Mouse (Mus musculus): ENCODE measurements around the gene Mylk3.

DNA sequence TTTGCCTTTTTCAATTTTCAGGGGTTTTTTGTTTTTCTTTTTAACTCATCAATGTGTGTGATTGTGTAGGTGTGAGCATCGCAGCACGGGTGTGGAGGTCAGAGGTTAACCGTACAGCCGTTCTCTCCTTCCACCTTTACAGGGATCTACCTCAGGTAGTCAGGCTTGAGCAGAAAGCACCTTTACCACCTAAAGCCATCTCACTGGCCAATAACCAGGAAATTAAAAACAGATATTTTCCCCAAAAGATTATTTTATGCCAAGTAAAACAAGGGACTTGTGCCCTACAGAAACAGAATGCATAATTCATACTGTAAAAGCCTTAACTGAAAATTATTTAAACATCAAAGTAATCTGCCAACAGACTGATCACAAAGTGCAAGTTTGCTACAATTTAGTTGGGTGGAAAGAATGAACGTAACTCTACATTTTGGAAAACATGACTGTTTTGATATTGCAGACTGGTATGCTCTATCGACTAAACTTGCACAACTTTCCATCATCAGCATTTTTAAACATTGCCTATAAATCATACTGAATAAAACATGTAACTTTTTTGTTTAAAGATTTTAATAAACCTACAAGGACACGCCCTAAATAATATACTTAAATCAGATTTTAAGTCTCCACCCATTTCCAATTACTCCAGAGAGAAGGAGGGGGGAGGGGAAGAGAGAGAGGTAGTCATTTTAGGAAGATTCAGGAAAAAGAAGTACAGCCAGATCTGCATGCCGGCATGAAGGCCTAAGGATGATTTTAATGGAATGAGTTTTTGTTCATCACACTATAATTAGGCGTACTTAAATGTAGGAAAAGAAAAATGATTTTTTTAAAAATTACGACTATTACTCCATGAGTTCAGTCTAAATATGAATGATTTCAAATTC is 45.4 kb upstream of the Mylk3 start:
- TF ChIP-seq ZNF384 (IDR thresholded peaks at IDR 0.05; ENCODE audit: low read depth, low read length) (no peak), MAFK (IDR thresholded peaks at IDR 0.05; ENCODE audit: insufficient read depth, low read depth, low read length) (no peak), HCFC1 (IDR thresholded peaks at IDR 0.05; ENCODE audit: borderline replicate concordance, insufficient read depth, low read length) (no peak), CHD2 (IDR thresholded peaks at IDR 0.05; ENCODE audit: low read depth, low read length) (no peak)
